In genomic region chr17:23705525-23706104, GRCm38 (mm10) we compare ENCODE assay signal across 23 mouse cellular contexts. TPM values are rescaled to one million over a fixed set of nuclear protein-coding genes. Genes with fewer than 3 reads are reported as not detected.
DNase-seq lines count a peak whose midpoint lies in the region; ATAC-seq and TF ChIP-seq lines count a peak whose summit lies in the region.
"Had no signal": no experiment of that assay in that cellular context is flagged by ENCODE, and none has a peak within 500 bp of the region (broad histone marks: within the 10 kb centered on the region; RNA-seq: fewer than 3 reads in every experiment).

No protein-coding gene starts in this region.

- no peaks in the 10 kb centered on the region for H3K9me3 ChIP-seq in hindbrain, embryonic 11.5 days (ENCODE audit: control insufficient read depth, low read length)
- no peaks in the 10 kb centered on the region for H3K9me3 ChIP-seq in hindbrain, postnatal 0 days (ENCODE audit: low read length)
- H3K9me3 ChIP-seq in kidney, postnatal 0 days (replicated peaks; ENCODE audit: low read length) = no peaks in the 10 kb centered on the region
- H3K9me3 ChIP-seq in midbrain, embryonic 12.5 days = no peaks in the 10 kb centered on the region
- no peaks in the 10 kb centered on the region for H3K9me3 ChIP-seq in midbrain, postnatal 0 days (ENCODE audit: low read length)
- no peaks in the 10 kb centered on the region for H3K9me3 ChIP-seq in ES-E14 (ENCODE audit: control insufficient read depth, insufficient read depth, low read depth, low read length)
- H3K9me3 ChIP-seq: embryonic facial prominence, embryonic 13.5 days; heart, embryonic 12.5 days; limb, embryonic 13.5 days; liver, embryonic 15.5 days had no signal

- no peak for TF ChIP-seq CTCF in hindbrain, postnatal 0 days (IDR thresholded peaks at IDR 0.05; ENCODE audit: low read depth)
- no peak for TF ChIP-seq CTCF in kidney, postnatal 0 days (IDR thresholded peaks at IDR 0.05; ENCODE audit: low read depth)
- TF ChIP-seq CTCF in midbrain, postnatal 0 days (IDR thresholded peaks at IDR 0.05) = no peak

- no peak overlapping the region for H3K9ac ChIP-seq in hindbrain, embryonic 11.5 days (ENCODE audit: low read depth, low read length)
- H3K9ac ChIP-seq in hindbrain, postnatal 0 days (replicated peaks; ENCODE audit: low read length) = no peak overlapping the region
- no peak overlapping the region for H3K9ac ChIP-seq in kidney, postnatal 0 days (ENCODE audit: low read depth, low read length)
- no peak overlapping the region for H3K9ac ChIP-seq in midbrain, embryonic 12.5 days (replicated peaks)
- H3K9ac ChIP-seq in midbrain, postnatal 0 days (replicated peaks; ENCODE audit: low read length, poor library complexity, severe bottlenecking) = no peak overlapping the region
- H3K9ac ChIP-seq in ES-E14 (ENCODE audit: insufficient read depth, low read depth, low read length, poor library complexity, severe bottlenecking) = 0 out of 2 replicates have a peak overlapping the region, but pooled peaks have one; percentile 2
- H3K9ac ChIP-seq: embryonic facial prominence, embryonic 13.5 days; heart, embryonic 12.5 days; limb, embryonic 13.5 days; liver, embryonic 15.5 days had no signal

- in situ Hi-C loops in ES-E14 (cut with MboI; ENCODE audit: low sequenced_read_pairs in 2 of 2, unreplicated experiment in 2 of 2) = no loop called here

- 75% methylated on average over 7 of the region's 7 CpGs for WGBS in hindbrain, embryonic 11.5 days
- WGBS in hindbrain, postnatal 0 days = 68% methylated on average over 7 of the region's 7 CpGs
- 86% methylated on average over 7 of the region's 7 CpGs for WGBS in kidney, postnatal 0 days
- 85% methylated on average over 7 of the region's 7 CpGs for WGBS in midbrain, embryonic 12.5 days
- WGBS in midbrain, postnatal 0 days = 81% methylated on average over 7 of the region's 7 CpGs

- H3K27ac ChIP-seq in hindbrain, embryonic 11.5 days (ENCODE audit: low read depth, low read length) = no peak overlapping the region
- no peak overlapping the region for H3K27ac ChIP-seq in hindbrain, postnatal 0 days
- no peak overlapping the region for H3K27ac ChIP-seq in kidney, postnatal 0 days
- no peak overlapping the region for H3K27ac ChIP-seq in midbrain, embryonic 12.5 days (replicated peaks)
- no peak overlapping the region for H3K27ac ChIP-seq in midbrain, postnatal 0 days (ENCODE audit: low read depth, low read length)
- no peak overlapping the region for H3K27ac ChIP-seq in ES-E14 (ENCODE audit: insufficient read depth, low read depth, low read length, poor library complexity, severe bottlenecking)
- H3K27ac ChIP-seq: embryonic facial prominence, embryonic 13.5 days; layer of hippocampus, adult 2 months; limb, embryonic 13.5 days; liver, embryonic 15.5 days had no signal

- no peaks in the 10 kb centered on the region for H3K27me3 ChIP-seq in hindbrain, embryonic 11.5 days (ENCODE audit: control insufficient read depth, insufficient read depth, low read length)
- H3K27me3 ChIP-seq in hindbrain, postnatal 0 days (ENCODE audit: insufficient read depth, low read length) = no peaks in the 10 kb centered on the region; the same call in 1 of the 2 replicates
- no peaks in the 10 kb centered on the region for H3K27me3 ChIP-seq in kidney, postnatal 0 days (ENCODE audit: insufficient read depth, low read length)
- peaks cover 37% of the 10 kb centered on the region for H3K27me3 ChIP-seq in midbrain, embryonic 12.5 days
- no peaks in the 10 kb centered on the region for H3K27me3 ChIP-seq in midbrain, postnatal 0 days (ENCODE audit: insufficient read depth, low read length)

- no peaks in the 10 kb centered on the region for H3K36me3 ChIP-seq in hindbrain, embryonic 11.5 days (ENCODE audit: control insufficient read depth, insufficient read depth, low read length)
- no peaks in the 10 kb centered on the region for H3K36me3 ChIP-seq in hindbrain, postnatal 0 days (ENCODE audit: insufficient read depth, low read length)
- no peaks in the 10 kb centered on the region for H3K36me3 ChIP-seq in kidney, postnatal 0 days (ENCODE audit: insufficient read depth, low read length)
- H3K36me3 ChIP-seq in midbrain, embryonic 12.5 days = no peaks in the 10 kb centered on the region
- no peaks in the 10 kb centered on the region for H3K36me3 ChIP-seq in midbrain, postnatal 0 days (ENCODE audit: insufficient read depth, low read length)
- H3K36me3 ChIP-seq in ES-E14 (ENCODE audit: control insufficient read depth, insufficient read depth, low read length, poor library complexity, severe bottlenecking) = no peaks in the 10 kb centered on the region
- H3K36me3 ChIP-seq: embryonic facial prominence, embryonic 13.5 days; heart, embryonic 12.5 days; limb, embryonic 13.5 days; liver, embryonic 15.5 days had no signal

- 0 out of 2 replicates have a peak, but pooled peaks have one; percentile 3 for ATAC-seq in hindbrain, embryonic 11.5 days (ENCODE audit: low FRiP score)
- no peak; the same call in 1 of the 2 replicates for ATAC-seq in hindbrain, postnatal 0 days
- ATAC-seq in kidney, postnatal 0 days (replicated peaks; ENCODE audit: low FRiP score, low read depth) = peak; percentile 27; the same call in 1 of the 2 replicates
- ATAC-seq in midbrain, embryonic 12.5 days (ENCODE audit: low FRiP score, low read depth) = peak; percentile 49
- no peak for ATAC-seq in midbrain, postnatal 0 days (ENCODE audit: low FRiP score)

- H3K4me2 ChIP-seq in hindbrain, embryonic 11.5 days (replicated peaks; ENCODE audit: low read depth, low read length) = no peak overlapping the region
- no peak overlapping the region for H3K4me2 ChIP-seq in hindbrain, postnatal 0 days (ENCODE audit: low read depth, low read length)
- H3K4me2 ChIP-seq in kidney, postnatal 0 days (ENCODE audit: low read length) = no peak overlapping the region
- H3K4me2 ChIP-seq in midbrain, embryonic 12.5 days (replicated peaks) = no peak overlapping the region
- no peak overlapping the region for H3K4me2 ChIP-seq in midbrain, postnatal 0 days (ENCODE audit: low read depth, low read length, poor library complexity, severe bottlenecking)
- H3K4me2 ChIP-seq: embryonic facial prominence, embryonic 13.5 days; heart, embryonic 12.5 days; limb, embryonic 13.5 days; liver, embryonic 15.5 days had no signal

- no peak overlapping the region for H3K4me3 ChIP-seq in hindbrain, embryonic 11.5 days (ENCODE audit: low read depth, low read length)
- H3K4me3 ChIP-seq in hindbrain, postnatal 0 days (ENCODE audit: low read length) = no peak overlapping the region
- H3K4me3 ChIP-seq in kidney, postnatal 0 days (replicated peaks; ENCODE audit: low read depth, low read length) = no peak overlapping the region
- no peak overlapping the region for H3K4me3 ChIP-seq in midbrain, embryonic 12.5 days
- no peak overlapping the region for H3K4me3 ChIP-seq in midbrain, postnatal 0 days (ENCODE audit: low read depth, low read length)
- no peak overlapping the region for H3K4me3 ChIP-seq in ES-E14 (ENCODE audit: insufficient read depth in 1 of 2, low read depth in 1 of 2, low read length in 2 of 2, poor library complexity in 1 of 2, severe bottlenecking in 1 of 2)
- H3K4me3 ChIP-seq: embryonic facial prominence, embryonic 13.5 days; erythroblast, embryonic 14.5 days; heart, embryonic 12.5 days; layer of hippocampus, adult 2 months; limb, embryonic 13.5 days; liver, embryonic 15.5 days had no signal

- no peak for DNase-seq in hindbrain, embryonic 11.5 days (ENCODE audit: low spot score)
- DNase-seq in hindbrain, postnatal 0 days (ENCODE audit: low spot score) = no peak
- DNase-seq in kidney, postnatal 0 days (ENCODE audit: low spot score) = no peak
- DNase-seq in kidney, adult 9 months = no peak
- DNase-seq in midbrain, postnatal 0 days (ENCODE audit: low spot score) = no peak
- DNase-seq in ES-E14 (ENCODE audit: low read depth, low spot score) = no peak
- no peak for DNase-seq in ovary, postnatal 14 days (ENCODE audit: low spot score)

- no peaks in the 10 kb centered on the region for H3K4me1 ChIP-seq in hindbrain, embryonic 11.5 days (replicated peaks; ENCODE audit: control insufficient read depth, insufficient read depth, low read length)
- H3K4me1 ChIP-seq in hindbrain, postnatal 0 days (ENCODE audit: insufficient read depth, low read length) = no peaks in the 10 kb centered on the region
- H3K4me1 ChIP-seq in kidney, postnatal 0 days (replicated peaks; ENCODE audit: insufficient read depth, low read length) = no peaks in the 10 kb centered on the region
- H3K4me1 ChIP-seq in midbrain, embryonic 12.5 days = no peaks in the 10 kb centered on the region
- H3K4me1 ChIP-seq in midbrain, postnatal 0 days (ENCODE audit: insufficient read depth, low read length) = no peaks in the 10 kb centered on the region
- peaks cover 0 to 12% of the 10 kb centered on the region in 2 experiments; a peak in 1 of 4 replicates for H3K4me1 ChIP-seq in ES-E14 (ENCODE audit: control insufficient read depth in 2 of 2, insufficient read depth in 2 of 2, low read length in 2 of 2, poor library complexity in 1 of 2)
- H3K4me1 ChIP-seq: heart, embryonic 12.5 days; limb, embryonic 13.5 days; liver, embryonic 15.5 days had no signal

RNA-seq across cellular contexts. Expression of gene 1520401A03Rik, which starts 17.0 kb away (rescaled TPM):
- 0.08 TPM in 1 of 2 replicates, not detected in the other for polyA plus RNA-seq in hindbrain, embryonic 11.5 days (2014; fragmentation: Nextera tagmentation; extraction: Ambion mirVana)
- total RNA-seq in hindbrain, postnatal 0 days (2014; rRNA removed) = not detected in 2 replicates
- 0.19 and 0.26 TPM in 2 replicates for polyA plus RNA-seq in hindbrain, postnatal 0 days (2015; fragmentation: Nextera tagmentation; extraction: Ambion mirVana)
- 0.05 and 0.30 TPM in 2 replicates for polyA plus RNA-seq in kidney, postnatal 0 days (2015; fragmentation: Nextera tagmentation; extraction: Ambion mirVana)
- 0.14 TPM in 1 of 2 replicates, not detected in the other for polyA plus RNA-seq in midbrain, embryonic 12.5 days (2016; fragmentation: Nextera tagmentation; extraction: Ambion mirVana)
- total RNA-seq in midbrain, postnatal 0 days (2014; rRNA removed) = 0.19 TPM in 1 of 2 replicates, not detected in the other
- 0.15 TPM in 1 of 2 replicates, not detected in the other for polyA plus RNA-seq in midbrain, postnatal 0 days (2015; fragmentation: Nextera tagmentation; extraction: Ambion mirVana)
- 0.04 and 1.0 TPM in 2 replicates for total RNA-seq in ES-E14 (2012; rRNA removed)
- total RNA-seq: gastrocnemius, postnatal 25 days; heart, adult 18-20 months; heart, postnatal 10 days; megakaryocyte progenitor cell, adult 5-6 weeks; monocyte, adult 5-6 weeks had no signal
- polyA plus RNA-seq: activated CD4-positive, CD25-positive, alpha-beta regulatory T cell, adult 4 months; heart, embryonic 12.5 days had no signal

RNA-seq across cellular contexts. Expression of gene Pkmyt1, which starts 20.5 kb away (rescaled TPM):
- polyA plus RNA-seq in hindbrain, embryonic 11.5 days (2014; fragmentation: Nextera tagmentation; extraction: Ambion mirVana) = 30.2 and 31.3 TPM in 2 replicates
- 27.1 and 27.8 TPM in 2 replicates for total RNA-seq in hindbrain, postnatal 0 days (2014; rRNA removed)
- 19.5 and 20.1 TPM in 2 replicates for polyA plus RNA-seq in hindbrain, postnatal 0 days (2015; fragmentation: Nextera tagmentation; extraction: Ambion mirVana)
- 21.1 and 24.5 TPM in 2 replicates for polyA plus RNA-seq in kidney, postnatal 0 days (2015; fragmentation: Nextera tagmentation; extraction: Ambion mirVana)
- 36.9 and 40.8 TPM in 2 replicates for polyA plus RNA-seq in midbrain, embryonic 12.5 days (2016; fragmentation: Nextera tagmentation; extraction: Ambion mirVana)
- 18.3 and 18.4 TPM in 2 replicates for total RNA-seq in midbrain, postnatal 0 days (2014; rRNA removed)
- polyA plus RNA-seq in midbrain, postnatal 0 days (2015; fragmentation: Nextera tagmentation; extraction: Ambion mirVana) = 18.0 and 18.3 TPM in 2 replicates
- total RNA-seq in ES-E14 (2012; rRNA removed) = 24.1 and 41.3 TPM in 2 replicates

RNA-seq across cellular contexts. Expression of gene Cldn9, which starts 21.8 kb away (rescaled TPM):
- 4.1 and 6.5 TPM in 2 replicates for polyA plus RNA-seq in hindbrain, embryonic 11.5 days (2014; fragmentation: Nextera tagmentation; extraction: Ambion mirVana)
- 1.0 and 1.9 TPM in 2 replicates for total RNA-seq in hindbrain, postnatal 0 days (2014; rRNA removed)
- polyA plus RNA-seq in hindbrain, postnatal 0 days (2015; fragmentation: Nextera tagmentation; extraction: Ambion mirVana) = 1.1 and 1.2 TPM in 2 replicates
- 41.2 and 41.8 TPM in 2 replicates for polyA plus RNA-seq in kidney, postnatal 0 days (2015; fragmentation: Nextera tagmentation; extraction: Ambion mirVana)
- 0.84 TPM in 2 replicates for polyA plus RNA-seq in midbrain, embryonic 12.5 days (2016; fragmentation: Nextera tagmentation; extraction: Ambion mirVana)
- 0.19 and 0.55 TPM in 2 replicates for total RNA-seq in midbrain, postnatal 0 days (2014; rRNA removed)
- 0.25 TPM in 1 of 2 replicates, not detected in the other for polyA plus RNA-seq in midbrain, postnatal 0 days (2015; fragmentation: Nextera tagmentation; extraction: Ambion mirVana)
- 3.7 and 5.7 TPM in 2 replicates for total RNA-seq in ES-E14 (2012; rRNA removed)
- total RNA-seq: CH12.LX; heart, adult 18-20 months; heart, postnatal 10 days; layer of hippocampus, postnatal 25 days; megakaryocyte progenitor cell, adult 5-6 weeks; monocyte, adult 5-6 weeks had no signal
- polyA plus RNA-seq: activated CD4-positive, CD25-positive, alpha-beta regulatory T cell, adult 4 months; erythroblast, embryonic 14.5 days; heart, embryonic 12.5 days; liver, embryonic 15.5 days had no signal

RNA-seq across cellular contexts. Expression of gene Cldn6, which starts 26.6 kb away (rescaled TPM):
- polyA plus RNA-seq in hindbrain, embryonic 11.5 days (2014; fragmentation: Nextera tagmentation; extraction: Ambion mirVana) = 12.8 and 18.1 TPM in 2 replicates
- 0.75 and 1.0 TPM in 2 replicates for total RNA-seq in hindbrain, postnatal 0 days (2014; rRNA removed)
- polyA plus RNA-seq in hindbrain, postnatal 0 days (2015; fragmentation: Nextera tagmentation; extraction: Ambion mirVana) = 0.33 and 0.34 TPM in 2 replicates
- 131 and 155 TPM in 2 replicates for polyA plus RNA-seq in kidney, postnatal 0 days (2015; fragmentation: Nextera tagmentation; extraction: Ambion mirVana)
- polyA plus RNA-seq in midbrain, embryonic 12.5 days (2016; fragmentation: Nextera tagmentation; extraction: Ambion mirVana) = 1.7 and 2.8 TPM in 2 replicates
- total RNA-seq in midbrain, postnatal 0 days (2014; rRNA removed) = 0.60 and 0.99 TPM in 2 replicates
- polyA plus RNA-seq in midbrain, postnatal 0 days (2015; fragmentation: Nextera tagmentation; extraction: Ambion mirVana) = 0.31 and 0.56 TPM in 2 replicates
- 72.7 and 199 TPM in 2 replicates for total RNA-seq in ES-E14 (2012; rRNA removed)
- total RNA-seq: adrenal gland, adult 8-10 months; CH12.LX; gastrocnemius, postnatal 25 days; heart, adult 18-20 months; heart, postnatal 10 days; layer of hippocampus, adult 2 months; layer of hippocampus, postnatal 25 days; megakaryocyte progenitor cell, adult 5-6 weeks; monocyte, adult 5-6 weeks had no signal
- polyA plus RNA-seq: activated CD4-positive, CD25-positive, alpha-beta regulatory T cell, adult 4 months; erythroblast, embryonic 14.5 days had no signal

RNA-seq across cellular contexts. Expression of gene Tnfrsf12a, which starts 28.3 kb away (rescaled TPM):
- polyA plus RNA-seq in hindbrain, embryonic 11.5 days (2014; fragmentation: Nextera tagmentation; extraction: Ambion mirVana) = 1.2 and 3.3 TPM in 2 replicates
- 5.5 and 8.7 TPM in 2 replicates for total RNA-seq in hindbrain, postnatal 0 days (2014; rRNA removed)
- polyA plus RNA-seq in hindbrain, postnatal 0 days (2015; fragmentation: Nextera tagmentation; extraction: Ambion mirVana) = 7.3 and 7.7 TPM in 2 replicates
- polyA plus RNA-seq in kidney, postnatal 0 days (2015; fragmentation: Nextera tagmentation; extraction: Ambion mirVana) = 47.0 and 50.0 TPM in 2 replicates
- 2.2 and 2.5 TPM in 2 replicates for polyA plus RNA-seq in midbrain, embryonic 12.5 days (2016; fragmentation: Nextera tagmentation; extraction: Ambion mirVana)
- 3.9 and 4.2 TPM in 2 replicates for total RNA-seq in midbrain, postnatal 0 days (2014; rRNA removed)
- 3.3 TPM in 2 replicates for polyA plus RNA-seq in midbrain, postnatal 0 days (2015; fragmentation: Nextera tagmentation; extraction: Ambion mirVana)
- 101 and 138 TPM in 2 replicates for total RNA-seq in ES-E14 (2012; rRNA removed)

Comparison
In these comparisons a context has a peak if more than half of its experiments do, and no peak if none do; other contexts are left out.
1. ATAC-seq: peak in hindbrain, embryonic 11.5 days (single experiment), kidney, postnatal 0 days (single experiment) and midbrain, embryonic 12.5 days (single experiment); none in hindbrain, postnatal 0 days (single experiment) and midbrain, postnatal 0 days (single experiment).